Mouse (Mus musculus) adrenal gland, adult 18-20 months (tissue): ENCODE measurements around the gene Prkce. TPM values are rescaled to one million over a fixed set of nuclear protein-coding genes. Genes with fewer than 3 reads are reported as not detected.

Source experiments
- DNase-seq, 2 experiments: peaks; one replicate each; pipeline ENCODE4 v3.0.0; 2021 to 2022; ENCODE audit warnings: low spot score in 2 of 2
- total RNA-seq, 2 experiments: library from RNA; stranded (reverse); gene quantifications; 1 replicate in 1 of 2; 2 replicates in 1 of 2; pipeline ENCODE4 v1.2.3; 2021

Prkce gene
- total RNA-seq, 2 experiments from 2014 or later: 17.5 to 22.9 TPM

DNA sequence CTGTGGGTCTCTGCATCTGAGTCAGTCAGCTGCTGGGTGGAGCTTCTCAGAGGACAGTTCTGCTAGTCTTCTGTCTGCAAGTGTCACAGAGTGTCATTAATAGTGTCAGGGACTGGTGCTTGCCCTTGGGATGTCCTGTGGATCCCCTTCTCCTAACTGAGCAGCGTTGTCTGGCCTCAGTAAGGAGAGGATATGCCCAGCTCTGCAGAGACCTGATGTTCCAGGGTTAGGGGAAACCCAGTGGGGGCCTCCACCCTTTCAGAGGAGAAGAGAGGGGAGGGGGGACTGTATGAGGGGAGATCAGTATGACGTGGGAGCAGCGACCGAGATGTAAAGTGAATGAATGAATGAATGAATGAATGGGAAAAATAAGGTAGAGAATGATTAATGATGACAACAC lies 160.4 kb downstream of the Prkce start:
- DNase-seq: no peak

DNA sequence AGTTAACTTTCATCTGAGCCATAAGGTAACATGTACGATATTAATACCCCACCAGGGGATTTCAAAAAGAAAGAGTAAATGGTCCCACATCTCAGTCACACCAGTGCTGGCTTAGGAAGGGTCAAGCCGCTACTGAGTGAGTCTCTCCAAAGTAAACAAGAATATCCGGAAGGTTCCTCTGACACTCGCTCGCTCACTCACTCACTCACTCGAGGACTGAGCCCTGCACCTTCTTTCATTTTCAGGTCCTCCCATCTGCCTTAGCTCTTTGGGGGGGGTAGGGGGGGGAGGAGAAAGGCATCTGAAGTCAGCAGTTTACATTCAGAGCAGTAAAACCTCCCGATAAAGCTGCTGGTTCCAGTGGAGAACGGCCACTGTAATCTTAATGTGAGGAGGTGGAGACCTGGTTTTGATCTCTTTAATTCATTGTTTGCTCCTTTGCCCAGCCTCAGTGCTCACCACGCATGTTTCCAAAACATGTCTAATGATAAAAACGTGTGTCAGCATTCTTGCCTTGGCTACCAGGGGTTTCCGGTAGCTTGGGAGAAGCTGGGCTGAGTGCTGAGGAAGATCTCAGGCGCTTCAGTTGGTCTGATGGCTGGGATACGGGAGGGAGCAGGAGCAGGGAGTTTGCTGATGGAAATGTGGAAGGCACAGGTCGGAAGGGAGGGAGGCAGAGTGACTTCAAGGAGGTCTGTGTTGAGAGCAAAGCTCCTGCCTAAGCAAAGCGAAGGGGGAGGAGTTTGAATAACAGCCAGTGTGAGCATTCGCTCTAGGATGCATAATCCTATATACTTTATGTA lies 161.9 kb downstream of the Prkce start:
- no peak for DNase-seq

DNA sequence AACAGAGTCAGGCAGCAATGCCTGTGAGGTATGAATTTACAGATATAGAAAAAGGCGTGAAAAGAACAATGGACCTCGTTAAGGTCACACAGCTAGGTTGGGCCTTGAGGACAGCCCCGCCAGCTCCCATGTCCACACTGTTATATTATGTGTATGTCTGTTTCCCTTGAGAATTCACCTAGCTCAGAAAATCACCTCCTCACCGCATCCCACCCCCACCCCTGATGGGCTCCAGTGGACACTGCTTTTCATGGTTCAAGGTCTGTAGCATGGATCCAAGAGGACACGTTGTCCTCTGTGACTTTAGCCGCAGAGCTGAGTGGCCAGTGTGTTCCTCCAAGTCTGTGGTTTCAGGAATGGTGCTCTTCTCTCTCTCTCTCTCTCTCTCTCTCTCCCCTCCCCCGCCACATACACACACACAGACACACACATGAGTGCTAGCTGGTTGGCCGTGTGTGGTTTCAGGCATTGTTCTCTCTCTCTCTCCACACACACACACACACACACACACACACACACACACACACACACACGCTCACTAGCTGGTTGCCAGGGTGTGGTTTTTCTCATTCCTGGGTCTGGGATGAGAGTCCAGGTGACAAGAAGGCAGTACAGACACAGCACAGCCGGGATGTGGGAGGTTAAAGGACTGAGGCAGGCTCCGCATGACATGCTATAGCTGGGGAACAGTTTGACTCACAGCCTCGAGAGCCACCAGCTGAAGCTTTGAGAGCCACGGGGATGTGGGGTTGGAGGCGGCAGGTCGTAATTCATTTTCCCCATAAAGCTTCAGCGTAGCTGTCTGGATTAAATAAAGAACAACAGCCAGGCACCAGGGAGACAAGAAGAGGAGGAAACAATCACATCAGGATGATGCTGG lies 162.7 kb downstream of the Prkce start:
- no peak for DNase-seq

DNA sequence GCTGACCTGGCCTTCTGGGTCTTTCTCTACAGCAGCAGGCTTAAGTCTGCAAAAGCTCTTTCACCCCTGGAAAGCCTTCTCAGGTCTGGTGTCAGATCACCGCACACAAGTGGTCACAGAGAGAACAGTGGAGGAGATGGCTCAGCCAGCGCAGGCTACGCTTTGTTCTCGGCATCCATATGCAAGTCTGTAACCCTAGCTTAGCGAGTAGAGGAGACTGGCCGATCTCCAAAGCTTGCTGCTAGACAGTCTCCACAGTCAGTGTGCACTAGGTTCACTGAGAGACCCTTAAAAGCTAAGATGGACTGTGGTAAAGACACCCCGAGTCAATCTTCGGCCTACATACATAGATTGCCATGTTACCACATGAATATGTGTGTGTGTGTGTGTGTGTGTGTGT lies 164.2 kb downstream of the Prkce start:
- no peak for DNase-seq

DNA sequence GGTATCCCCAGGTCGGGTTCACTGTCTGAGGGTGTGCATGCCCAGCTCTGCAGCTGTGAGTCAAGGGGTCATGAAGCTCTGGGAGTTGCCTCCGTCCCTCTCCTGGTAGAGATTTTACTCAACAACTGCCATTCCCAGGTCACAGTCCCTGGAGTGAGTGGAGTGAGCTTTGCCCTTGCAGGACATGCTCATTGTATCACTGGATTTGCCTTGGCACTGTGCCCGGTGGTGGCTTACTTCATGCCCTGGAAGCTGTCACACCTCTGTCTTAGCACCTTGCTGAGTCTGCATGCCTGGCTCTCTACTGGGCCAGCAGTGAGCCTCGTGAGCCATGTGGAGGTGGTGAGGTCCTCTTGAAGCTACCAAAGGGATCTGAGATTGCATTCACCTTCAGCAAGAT lies 167.4 kb downstream of the Prkce start:
- peak; percentile 15 to 39 for DNase-seq

DNA sequence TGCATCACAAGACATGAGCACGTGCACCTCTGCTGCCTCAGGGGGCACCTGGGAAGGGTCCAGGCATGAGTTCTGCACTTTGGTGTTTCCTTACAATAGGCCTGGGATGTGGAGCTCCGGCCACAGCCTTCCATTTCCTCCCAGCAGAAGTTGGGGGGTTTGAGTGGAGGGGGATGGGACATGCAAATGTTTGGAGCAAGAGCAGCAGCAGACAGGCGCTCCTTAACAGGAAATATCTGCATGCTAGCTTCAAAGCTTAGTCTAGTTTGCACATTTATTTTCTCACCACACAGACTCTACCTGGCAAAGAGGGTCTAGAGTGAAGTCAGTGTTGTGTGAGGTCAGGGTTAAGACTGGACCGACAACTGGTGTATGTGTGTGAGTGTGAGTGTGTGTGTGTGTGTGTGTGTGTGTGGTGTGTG lies 169.1 kb downstream of the Prkce start:
- no peak for DNase-seq

DNA sequence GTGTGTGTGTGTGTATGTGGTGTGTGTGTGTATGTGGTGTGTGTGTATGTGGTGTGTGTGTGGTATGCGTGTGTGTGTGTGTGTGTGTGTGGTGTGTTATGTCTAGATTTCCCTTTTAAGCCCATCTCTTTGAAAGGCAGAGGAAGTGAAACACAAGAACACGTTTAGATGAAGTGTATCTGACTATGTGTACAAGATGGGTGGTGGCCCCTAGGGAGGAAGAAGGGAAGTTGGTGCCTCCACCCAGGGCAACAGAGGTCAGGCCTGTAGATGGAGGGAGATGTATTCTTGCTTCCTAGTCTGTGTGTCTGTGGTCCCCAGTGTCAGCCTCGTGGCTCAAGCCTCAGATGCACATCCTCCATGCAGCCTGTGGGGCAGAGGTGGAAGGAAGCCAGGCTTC lies 169.5 kb downstream of the Prkce start:
- no peak for DNase-seq

DNA sequence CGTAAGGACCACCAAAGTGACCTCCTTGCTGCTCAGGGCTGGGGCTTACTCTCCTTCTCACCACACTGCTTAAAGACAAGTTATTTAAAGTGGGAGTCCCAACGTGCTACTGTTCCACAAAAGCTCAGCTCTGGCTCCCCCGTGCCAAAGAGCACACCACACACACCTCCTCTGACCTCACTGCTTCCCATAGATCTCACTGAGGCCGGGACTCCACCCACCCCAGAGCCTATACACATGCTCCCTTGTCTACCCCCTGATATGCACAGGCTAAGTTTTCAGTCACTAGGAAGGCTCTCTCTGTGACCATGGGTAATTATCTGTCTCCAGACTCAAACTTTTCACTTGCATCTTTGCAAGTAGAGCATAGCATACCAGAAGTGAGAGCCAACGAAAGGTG lies 170.7 kb downstream of the Prkce start:
- DNase-seq: no peak

DNA sequence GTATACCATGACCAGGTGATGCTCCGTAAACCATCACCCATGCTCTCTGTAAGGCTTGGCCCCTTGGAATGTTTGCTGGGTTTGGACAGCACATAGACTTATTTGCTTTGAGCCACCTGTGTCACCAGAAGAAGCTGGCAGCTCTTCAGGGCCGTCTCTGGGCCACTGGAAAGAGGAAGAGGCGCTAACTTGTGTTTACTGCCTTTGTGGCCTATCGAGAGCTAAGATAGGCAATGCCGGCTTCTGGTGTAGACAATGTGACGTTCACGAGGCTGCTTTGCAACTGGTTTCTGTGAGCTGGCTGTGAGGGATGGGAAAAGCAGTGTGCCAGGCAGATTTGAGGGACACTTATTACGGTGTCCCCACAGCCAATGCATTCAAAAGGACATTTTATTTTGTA lies 176.4 kb downstream of the Prkce start:
- DNase-seq: no peak

DNA sequence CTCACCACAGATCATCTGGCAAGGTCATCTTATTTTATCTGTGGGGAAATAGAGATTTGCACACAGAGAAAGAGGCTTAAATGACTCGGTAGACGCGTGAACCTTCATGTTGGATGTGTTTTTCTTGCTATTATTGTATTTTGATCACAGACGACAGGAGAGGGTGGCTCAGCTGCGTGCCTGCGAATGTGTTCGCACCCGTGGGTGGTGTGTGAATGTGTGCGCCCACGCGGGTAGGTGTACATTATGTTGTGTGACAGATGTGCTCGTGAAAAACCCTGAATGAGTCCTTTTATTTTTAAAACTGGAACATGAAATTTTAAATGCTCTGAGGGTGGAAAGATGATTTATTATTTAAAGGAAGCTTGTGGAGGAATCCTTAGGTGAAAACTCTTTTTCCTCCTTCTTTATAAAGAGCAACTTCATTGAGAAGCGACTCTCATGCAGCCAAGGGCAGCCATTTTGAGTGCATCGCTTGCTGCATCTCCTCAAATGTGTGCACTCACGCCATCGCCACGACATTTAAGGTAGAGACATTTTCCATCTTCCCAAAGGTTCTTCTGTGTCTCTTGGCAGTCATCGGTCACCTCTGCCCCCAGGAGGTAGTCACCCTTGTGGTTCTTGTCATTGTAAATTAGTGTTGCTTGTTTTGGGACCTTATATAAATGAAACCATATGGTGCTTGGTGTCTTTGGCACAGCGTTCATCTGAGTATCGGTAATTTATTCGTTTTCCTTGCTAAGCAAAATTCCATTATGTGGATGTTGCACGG lies 177.8 kb downstream of the Prkce start:
- no peak for DNase-seq

DNA sequence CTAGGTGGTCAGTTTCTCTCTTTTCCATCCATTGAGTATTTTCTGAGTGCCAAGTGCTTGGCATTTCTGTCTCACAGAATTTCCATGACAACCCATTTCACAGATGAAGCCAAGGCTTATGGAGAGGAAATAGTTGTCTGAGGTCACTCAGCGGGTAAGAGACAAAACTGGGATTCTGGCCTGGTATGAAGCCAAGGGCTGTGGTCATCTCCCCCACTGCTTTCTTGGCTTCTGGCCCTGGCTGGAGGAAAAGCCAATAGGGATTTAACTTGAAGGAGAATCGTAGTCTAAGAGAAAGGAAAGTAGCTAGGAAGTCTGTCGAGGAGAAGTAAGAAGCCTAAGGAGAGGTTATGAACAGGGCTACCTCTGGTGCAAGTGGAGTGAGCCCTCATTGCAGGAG lies 182.7 kb downstream of the Prkce start:
- DNase-seq: no peak

DNA sequence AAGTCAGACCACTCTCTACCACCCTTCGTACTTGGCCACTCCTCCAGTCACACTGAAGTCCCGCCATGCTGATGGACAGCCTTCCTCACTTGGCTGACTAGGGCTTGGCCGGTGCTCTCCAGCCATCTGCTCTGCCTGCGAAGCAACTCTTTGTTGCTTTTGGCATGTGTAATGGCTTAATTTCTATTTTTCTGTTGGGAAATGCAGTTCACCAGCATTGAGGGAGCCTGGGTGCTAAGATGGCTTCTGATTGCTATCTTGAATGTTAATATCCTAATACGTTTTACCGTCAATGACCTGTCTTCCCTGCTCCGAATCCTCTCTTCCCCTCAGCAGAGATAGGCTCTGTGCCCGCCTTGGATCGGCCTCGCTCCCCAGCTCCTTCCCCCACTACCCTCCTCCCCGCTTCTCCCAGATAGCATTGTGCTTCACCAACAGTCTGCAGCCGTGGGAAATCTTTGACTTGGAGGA lies 183.2 kb downstream of the Prkce start:
- DNase-seq: no peak

DNA sequence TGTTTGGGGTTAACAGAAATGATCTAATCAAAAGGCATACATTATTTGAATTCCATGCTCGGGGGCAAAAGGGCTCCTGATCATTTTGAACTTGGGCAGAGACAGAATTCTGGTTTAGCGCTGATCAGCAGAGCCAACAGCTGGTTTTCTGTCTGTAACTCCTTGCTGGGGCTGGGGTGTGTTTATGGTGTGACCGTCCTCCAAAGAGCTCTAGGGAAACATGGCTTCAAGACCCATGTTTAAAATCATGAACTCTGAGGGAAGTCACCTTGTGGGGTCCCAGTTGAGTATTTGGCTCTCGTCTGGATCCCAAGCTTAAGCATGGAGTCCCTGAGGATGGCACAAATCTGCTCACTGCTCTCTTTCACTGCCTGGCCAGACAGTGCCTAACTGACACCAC lies 183.7 kb downstream of the Prkce start:
- no peak for DNase-seq

DNA sequence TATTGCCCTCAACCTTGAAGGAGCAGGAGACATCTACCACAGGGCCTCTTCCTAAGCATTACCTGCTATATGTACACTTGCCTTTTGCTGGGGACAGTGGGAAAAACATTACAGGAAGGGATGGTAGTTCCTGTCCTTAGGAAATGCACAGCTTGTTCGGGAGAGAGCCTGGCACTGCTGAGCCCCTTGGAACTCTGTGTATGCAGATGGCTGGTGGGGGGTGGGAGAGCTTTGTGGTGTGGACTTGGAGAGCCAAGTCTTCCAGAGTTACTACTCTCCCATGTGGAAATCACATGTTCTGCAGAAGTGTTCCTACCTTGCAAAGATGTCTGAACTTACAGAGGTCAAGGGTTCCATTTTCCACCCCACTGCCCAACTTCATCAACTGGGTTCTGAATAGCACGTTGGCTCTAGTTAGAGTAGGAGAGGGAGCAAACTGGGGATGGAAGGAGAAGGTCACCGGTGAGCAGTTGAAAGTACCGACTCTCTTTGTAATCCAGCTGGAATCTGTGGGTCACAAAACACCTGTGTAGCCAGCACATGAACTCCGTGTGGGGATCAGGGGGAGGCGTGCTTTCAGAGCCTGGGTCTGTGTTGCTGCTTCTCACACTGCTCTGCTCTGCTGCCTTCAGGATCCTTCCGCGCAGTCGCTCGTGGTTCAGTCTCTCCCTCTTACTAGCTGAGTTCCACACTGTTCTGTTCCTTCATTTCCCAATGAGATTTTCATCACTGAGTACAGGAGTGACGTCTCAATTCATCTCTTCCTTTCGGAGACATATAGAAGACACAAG lies 184.9 kb downstream of the Prkce start:
- no peak for DNase-seq

DNA sequence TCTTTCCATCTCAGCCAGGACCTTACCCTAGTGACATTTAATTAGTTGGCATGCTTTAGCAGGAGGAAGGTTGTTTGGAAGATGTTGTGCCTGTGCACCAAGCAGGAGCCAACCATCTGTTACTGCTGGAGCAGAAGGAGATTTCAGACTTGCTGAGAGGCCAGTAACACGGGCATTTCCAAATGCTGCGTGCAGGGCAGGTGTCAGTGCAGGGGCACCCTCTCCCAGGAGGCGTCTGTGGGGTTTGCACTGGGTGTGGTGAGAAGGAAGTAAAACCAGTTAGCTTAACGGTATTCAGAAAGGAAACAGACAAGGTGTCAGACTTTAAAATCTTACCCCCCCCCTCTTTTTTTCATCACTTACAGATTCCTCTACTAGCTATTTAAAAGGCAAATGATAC lies 186.1 kb downstream of the Prkce start:
- DNase-seq: no peak

DNA sequence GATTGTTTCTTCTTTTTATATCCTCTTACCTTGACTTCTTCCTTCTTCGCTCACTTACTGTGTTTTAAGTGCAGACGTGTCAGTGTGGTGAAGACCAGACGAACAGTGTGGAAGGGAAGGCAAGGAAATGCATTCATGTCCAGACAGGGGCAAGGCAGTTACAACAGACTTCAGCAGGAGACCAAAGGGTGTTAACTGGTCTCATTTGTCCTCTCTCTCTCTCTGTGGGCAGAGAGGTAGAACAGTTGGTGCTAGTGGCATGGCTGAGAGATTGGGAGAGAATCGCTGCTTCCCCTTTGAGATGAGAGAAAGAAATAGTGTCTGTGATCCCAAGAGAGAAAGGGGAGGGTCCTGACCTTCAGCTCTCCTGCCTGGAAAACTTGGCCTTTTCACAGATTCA lies 186.5 kb downstream of the Prkce start:
- no peak for DNase-seq

DNA sequence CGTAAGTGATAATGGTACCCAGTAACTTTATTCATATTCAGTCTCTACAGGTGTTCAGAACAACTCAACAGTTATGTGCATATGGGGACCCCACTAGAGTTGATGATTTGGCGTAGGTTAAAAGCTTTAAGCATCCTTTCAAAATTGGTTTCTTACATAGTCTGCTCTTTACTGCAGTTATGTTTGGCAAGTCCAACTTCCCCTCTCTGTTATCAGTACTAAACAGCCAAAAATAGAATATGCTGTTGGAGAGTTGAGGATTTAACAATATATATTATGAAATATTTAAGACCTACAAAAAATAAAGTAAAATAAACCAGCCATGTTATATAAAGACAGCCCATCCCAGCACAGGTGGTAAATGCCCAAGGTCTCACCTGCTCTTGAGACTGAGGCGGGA lies 187.3 kb downstream of the Prkce start:
- DNase-seq: no peak

DNA sequence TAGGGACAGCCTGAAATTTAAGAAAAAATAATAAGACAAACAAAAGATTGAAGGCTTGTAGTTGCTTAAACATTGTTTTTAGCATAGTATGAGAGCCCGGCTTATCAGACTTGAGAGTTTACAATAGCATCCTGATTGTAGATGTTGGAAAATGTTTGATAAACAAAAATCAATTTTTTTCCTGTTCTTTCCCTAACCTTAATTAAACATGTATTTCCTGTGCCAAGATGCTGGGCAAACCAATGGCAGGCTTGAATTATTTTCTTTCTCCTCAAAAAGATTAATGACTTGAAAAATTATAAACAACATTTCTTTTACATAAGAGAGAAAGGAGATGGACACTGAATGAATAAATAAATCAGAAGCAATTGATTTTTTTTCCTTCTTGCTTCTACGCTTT lies 187.7 kb downstream of the Prkce start:
- no peak for DNase-seq

DNA sequence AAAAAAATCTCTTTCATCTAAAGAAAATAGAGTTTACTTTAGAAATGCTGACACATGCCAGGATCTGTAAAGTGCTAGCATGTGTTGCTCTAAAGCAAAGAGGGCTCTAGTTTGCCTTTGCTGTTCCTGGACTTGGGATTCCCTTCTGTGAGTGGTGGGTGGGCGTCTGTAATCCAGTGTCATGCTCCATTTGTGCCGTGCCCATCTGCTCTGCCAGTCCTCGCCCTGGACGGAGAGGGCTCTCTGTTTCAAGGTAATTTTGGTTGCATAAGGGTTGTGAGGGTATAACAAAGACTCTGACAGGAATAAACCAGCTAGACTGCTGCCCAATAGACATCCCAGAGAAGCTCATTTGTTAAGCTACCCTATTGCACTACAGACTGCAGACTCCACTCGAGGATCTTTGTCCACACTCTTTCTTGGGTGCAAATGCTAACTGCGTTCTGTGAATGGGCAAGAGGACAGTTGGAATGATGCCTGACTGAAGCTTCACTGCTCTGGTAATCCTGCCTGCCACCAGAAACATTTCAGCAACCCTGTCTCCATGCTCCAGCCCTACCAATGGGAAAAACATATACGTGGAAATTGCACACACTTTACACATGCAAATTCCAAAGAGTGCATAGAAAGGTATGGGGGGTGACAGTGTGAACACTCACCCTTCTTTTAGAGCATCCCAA lies 188.3 kb downstream of the Prkce start:
- DNase-seq: no peak

DNA sequence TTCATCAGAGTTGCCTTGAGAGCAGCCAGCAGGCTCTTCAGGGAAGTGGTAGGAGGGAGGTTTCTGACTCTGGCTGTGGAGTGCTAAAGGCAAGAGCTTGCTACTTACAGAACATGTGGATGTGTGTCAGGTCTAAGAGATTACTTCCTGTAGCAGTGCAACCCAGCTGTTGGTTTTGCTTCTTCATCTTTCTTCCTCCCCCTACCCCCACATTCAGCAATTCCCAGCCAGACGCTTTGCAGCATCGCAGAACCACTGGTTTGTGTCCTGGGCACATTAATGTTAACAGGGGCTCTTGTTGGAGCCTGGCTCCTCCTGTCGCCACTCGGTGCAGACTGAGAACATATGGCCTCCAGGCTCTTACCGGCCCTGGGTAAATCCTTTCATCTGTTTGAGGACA lies 190.8 kb downstream of the Prkce start:
- no peak for DNase-seq
